Mouse (Mus musculus): Measurements from ENCODE around the gene Ugcg.

- TF ChIP-seq GATA1 (IDR thresholded peaks at IDR 0.05; ENCODE audit: low read depth, low read length) (no peak), CTCF (IDR thresholded peaks at IDR 0.05 in 2 of 3, conservative IDR thresholded peaks at IDR 0.05 in 1 of 3; ENCODE audit: control insufficient read depth in 1 of 3, insufficient read depth in 1 of 3, low read depth in 2 of 3, low read length in 3 of 3, poor library complexity in 1 of 3, severe bottlenecking in 1 of 3) (no peak), CHD2 (IDR thresholded peaks at IDR 0.05; ENCODE audit: low read length) (no peak), EP300 (IDR thresholded peaks at IDR 0.05; ENCODE audit: low read depth in 1 of 2, low read length in 2 of 2) (peak in 1 of 2 experiments; percentile 54; a peak in 1 of 4 replicates), POLR2A (IDR thresholded peaks at IDR 0.05; ENCODE audit: control insufficient read depth in 1 of 2, insufficient read depth in 1 of 2, low read depth in 1 of 2, low read length in 2 of 2, poor library complexity in 1 of 2) (no peak), KAT2A (conservative IDR thresholded peaks at IDR 0.05; ENCODE audit: low read depth, low read length) (no peak), USF1 (IDR thresholded peaks at IDR 0.05; ENCODE audit: low read depth, low read length) (no peak), MAX (IDR thresholded peaks at IDR 0.05; ENCODE audit: low read length) (no peak), POLR2AphosphoS5 (IDR thresholded peaks at IDR 0.05; ENCODE audit: borderline replicate concordance, low read depth, low read length) (no peak), MXI1 (IDR thresholded peaks at IDR 0.05; ENCODE audit: low read depth, low read length) (no peak), SIN3A (IDR thresholded peaks at IDR 0.05; ENCODE audit: low read length) (no peak), GABPA (IDR thresholded peaks at IDR 0.05; ENCODE audit: low read depth, low read length) (no peak), ZKSCAN1 (IDR thresholded peaks at IDR 0.05; ENCODE audit: low read depth, low read length) (no peak), ELF1 (IDR thresholded peaks at IDR 0.05; ENCODE audit: low read depth, low read length) (no peak)
These were observed 47.3 kb downstream of the Ugcg start for GRCm38 (mm10) chr4:59236362-59236761.
